Comparison of ENCODE assay signal across 26 mouse cellular contexts in genomic region chr8:107537472-107537871, GRCm38 (mm10). TPM values are rescaled to one million over a fixed set of nuclear protein-coding genes. Genes with fewer than 3 reads are reported as not detected.
DNase-seq lines count a peak whose midpoint lies in the region; ATAC-seq and TF ChIP-seq lines count a peak whose summit lies in the region.
"Had no signal": no experiment of that assay in that cellular context is flagged by ENCODE, and none has a peak within 500 bp of the region (broad histone marks: within the 10 kb centered on the region; RNA-seq: fewer than 3 reads in every experiment).

No protein-coding gene starts in this region.

- no peak for ATAC-seq in heart, embryonic 12.5 days (ENCODE audit: insufficient number of reproducible peaks, low FRiP score)
- no peak for ATAC-seq in limb, embryonic 11.5 days (ENCODE audit: insufficient number of reproducible peaks, low FRiP score, low TSS enrichment, low read depth)
- ATAC-seq in limb, embryonic 13.5 days (ENCODE audit: low FRiP score, low read depth): no peak
- ATAC-seq: activated CD4-positive, CD25-positive, alpha-beta regulatory T cell, adult 4 months; forebrain, embryonic 14.5 days; forebrain, postnatal 0 days; hindbrain, embryonic 16.5 days; intestine, embryonic 15.5 days had no signal

- WGBS in heart, embryonic 12.5 days: 45% methylated on average over 4 of the region's 4 CpGs
- 79% methylated on average over 4 of the region's 4 CpGs for WGBS in limb, embryonic 11.5 days
- WGBS in limb, embryonic 10.5 days: 87% methylated on average over 4 of the region's 4 CpGs
- WGBS in limb, embryonic 13.5 days: 79% methylated on average over 4 of the region's 4 CpGs

- H3K27me3 ChIP-seq in heart, embryonic 12.5 days (replicated peaks): no peaks in the 10 kb centered on the region
- H3K27me3 ChIP-seq in limb, embryonic 11.5 days (ENCODE audit: control insufficient read depth, insufficient read depth, low read length): no peaks in the 10 kb centered on the region
- no peaks in the 10 kb centered on the region for H3K27me3 ChIP-seq in limb, embryonic 10.5 days (ENCODE audit: low read depth, poor library complexity, severe bottlenecking)
- H3K27me3 ChIP-seq in limb, embryonic 13.5 days: no peaks in the 10 kb centered on the region
- H3K27me3 ChIP-seq: embryonic facial prominence, embryonic 12.5 days; embryonic facial prominence, embryonic 15.5 days; heart, embryonic 15.5 days; intestine, embryonic 15.5 days had no signal

- peaks cover 25% of the 10 kb centered on the region for H3K4me1 ChIP-seq in heart, embryonic 12.5 days (replicated peaks)
- H3K4me1 ChIP-seq in limb, embryonic 11.5 days (ENCODE audit: control insufficient read depth, insufficient read depth, low read length): no peaks in the 10 kb centered on the region
- H3K4me1 ChIP-seq in limb, embryonic 10.5 days: no peaks in the 10 kb centered on the region
- 0 out of 2 replicates have a peak, but pooled peaks cover 23% of the 10 kb centered on the region for H3K4me1 ChIP-seq in limb, embryonic 13.5 days
- H3K4me1 ChIP-seq: embryonic facial prominence, embryonic 12.5 days; embryonic facial prominence, embryonic 15.5 days; intestine, embryonic 15.5 days had no signal

- no peak overlapping the region for H3K4me3 ChIP-seq in heart, embryonic 12.5 days
- H3K4me3 ChIP-seq in limb, embryonic 11.5 days (ENCODE audit: low read depth, low read length): no peak overlapping the region
- no peak overlapping the region for H3K4me3 ChIP-seq in limb, embryonic 10.5 days
- no peak overlapping the region for H3K4me3 ChIP-seq in limb, embryonic 13.5 days
- no peak overlapping the region for H3K4me3 ChIP-seq in layer of hippocampus, adult 2 months
- H3K4me3 ChIP-seq: embryonic facial prominence, embryonic 12.5 days; embryonic facial prominence, embryonic 15.5 days; heart, embryonic 15.5 days; intestine, embryonic 15.5 days had no signal

- H3K36me3 ChIP-seq in heart, embryonic 12.5 days: peaks cover 14% of the 10 kb centered on the region; the same call in 1 of the 2 replicates
- no peaks in the 10 kb centered on the region; the same call in 1 of the 2 replicates for H3K36me3 ChIP-seq in limb, embryonic 11.5 days (ENCODE audit: control insufficient read depth, insufficient read depth, low read length)
- H3K36me3 ChIP-seq in limb, embryonic 10.5 days: peaks cover 59% of the 10 kb centered on the region
- peaks cover 51% of the 10 kb centered on the region for H3K36me3 ChIP-seq in limb, embryonic 13.5 days
- H3K36me3 ChIP-seq: heart, embryonic 15.5 days; intestine, embryonic 15.5 days had no signal

- 0 out of 2 replicates have a peak overlapping the region, but pooled peaks have one; percentile 25 for H3K9ac ChIP-seq in heart, embryonic 12.5 days
- no peak overlapping the region for H3K9ac ChIP-seq in limb, embryonic 11.5 days (ENCODE audit: low read length)
- H3K9ac ChIP-seq in limb, embryonic 13.5 days: no peak overlapping the region
- H3K9ac ChIP-seq: embryonic facial prominence, embryonic 12.5 days; embryonic facial prominence, embryonic 15.5 days; forebrain, postnatal 0 days; heart, embryonic 15.5 days; intestine, embryonic 15.5 days had no signal

- 0 out of 2 replicates have a peak overlapping the region, but pooled peaks have one; percentile 5 for H3K27ac ChIP-seq in heart, embryonic 12.5 days (ENCODE audit: poor library complexity, severe bottlenecking)
- peak overlapping the region; percentile 21; the same call in 1 of the 2 replicates for H3K27ac ChIP-seq in limb, embryonic 11.5 days (replicated peaks; ENCODE audit: low read depth, low read length)
- no peak overlapping the region for H3K27ac ChIP-seq in limb, embryonic 10.5 days
- peak overlapping the region; percentile 6; the same call in 1 of the 2 replicates for H3K27ac ChIP-seq in limb, embryonic 13.5 days
- no peak overlapping the region for H3K27ac ChIP-seq in layer of hippocampus, adult 2 months
- H3K27ac ChIP-seq: embryonic facial prominence, embryonic 12.5 days; embryonic facial prominence, embryonic 15.5 days; heart, embryonic 15.5 days; intestine, embryonic 15.5 days had no signal

- H3K4me2 ChIP-seq in heart, embryonic 12.5 days: no peak overlapping the region
- H3K4me2 ChIP-seq in limb, embryonic 11.5 days (ENCODE audit: low read depth, severe bottlenecking): no peak overlapping the region
- H3K4me2 ChIP-seq in limb, embryonic 13.5 days (replicated peaks): no peak overlapping the region
- H3K4me2 ChIP-seq: embryonic facial prominence, embryonic 12.5 days; embryonic facial prominence, embryonic 15.5 days; heart, embryonic 15.5 days; intestine, embryonic 15.5 days had no signal

- TF ChIP-seq CTCF in layer of hippocampus, adult 2 months (conservative IDR thresholded peaks at IDR 0.05): no peak

- no peak for DNase-seq in heart, adult 18-20 months
- DNase-seq in limb, embryonic 11.5 days (ENCODE audit: low spot score): no peak
- DNase-seq in limb, embryonic 10.5 days (ENCODE audit: low spot score): no peak
- peak; percentile 53 for DNase-seq in brain, adult 2 months (ENCODE audit: low read depth, low spot score)
- DNase-seq in spleen, postnatal 10 days (ENCODE audit: low spot score in 2 of 2): no peak
- DNase-seq in layer of hippocampus, adult 2 months (ENCODE audit: low spot score in 2 of 2): no peak
- DNase-seq: adrenal gland, adult 8-10 months; adrenal gland, postnatal 36 days; cerebellum, adult 11 months; cerebellum, adult 2 months; cerebellum, adult 9-11 months; cerebellum, postnatal 25 days; forebrain, postnatal 0 days; gastrocnemius, postnatal 10 days; gastrocnemius, postnatal 36 days; heart, postnatal 10 days; heart, postnatal 36 days had no signal

- no peaks in the 10 kb centered on the region for H3K9me3 ChIP-seq in heart, embryonic 12.5 days (replicated peaks)
- H3K9me3 ChIP-seq in limb, embryonic 11.5 days (ENCODE audit: control insufficient read depth, low read length): no peaks in the 10 kb centered on the region
- no peaks in the 10 kb centered on the region for H3K9me3 ChIP-seq in limb, embryonic 10.5 days (replicated peaks)
- H3K9me3 ChIP-seq in limb, embryonic 13.5 days: no peaks in the 10 kb centered on the region
- H3K9me3 ChIP-seq: embryonic facial prominence, embryonic 12.5 days; embryonic facial prominence, embryonic 15.5 days; heart, embryonic 15.5 days; intestine, embryonic 15.5 days had no signal

RNA-seq across cellular contexts. Expression of gene Psmd7, which starts 50.8 kb away (rescaled TPM):
- 199 and 203 TPM in 2 replicates for polyA plus RNA-seq in heart, embryonic 12.5 days (2016; fragmentation: Nextera tagmentation; extraction: Ambion mirVana)
- 100 to 1,000 TPM in 1 of 2 experiments, 10 to 100 TPM in 1; 99.4 to 103 TPM for total RNA-seq in heart, adult 18-20 months (2021)
- 409 and 415 TPM in 2 replicates for polyA plus RNA-seq in limb, embryonic 11.5 days (2014; fragmentation: Nextera tagmentation; extraction: Ambion mirVana)
- polyA plus RNA-seq in limb, embryonic 10.5 days (2016; fragmentation: Nextera tagmentation; extraction: Ambion mirVana): 399 and 404 TPM in 2 replicates
- 340 and 356 TPM in 2 replicates for polyA plus RNA-seq in limb, embryonic 13.5 days (2015; fragmentation: Nextera tagmentation; extraction: Ambion mirVana)
- 100 to 1,000 TPM; 103 to 107 TPM for total RNA-seq in layer of hippocampus, adult 2 months (2021)

Comparison
In these comparisons a context has a peak if more than half of its experiments do, and no peak if none do; other contexts are left out.
1. H3K27ac ChIP-seq: peak in heart, embryonic 12.5 days (single experiment), limb, embryonic 11.5 days (single experiment) and limb, embryonic 13.5 days (single experiment); none in limb, embryonic 10.5 days (single experiment) and layer of hippocampus, adult 2 months (single experiment).